Comparison of ENCODE assay signal across 18 mouse cellular contexts in the genomic region with DNA sequence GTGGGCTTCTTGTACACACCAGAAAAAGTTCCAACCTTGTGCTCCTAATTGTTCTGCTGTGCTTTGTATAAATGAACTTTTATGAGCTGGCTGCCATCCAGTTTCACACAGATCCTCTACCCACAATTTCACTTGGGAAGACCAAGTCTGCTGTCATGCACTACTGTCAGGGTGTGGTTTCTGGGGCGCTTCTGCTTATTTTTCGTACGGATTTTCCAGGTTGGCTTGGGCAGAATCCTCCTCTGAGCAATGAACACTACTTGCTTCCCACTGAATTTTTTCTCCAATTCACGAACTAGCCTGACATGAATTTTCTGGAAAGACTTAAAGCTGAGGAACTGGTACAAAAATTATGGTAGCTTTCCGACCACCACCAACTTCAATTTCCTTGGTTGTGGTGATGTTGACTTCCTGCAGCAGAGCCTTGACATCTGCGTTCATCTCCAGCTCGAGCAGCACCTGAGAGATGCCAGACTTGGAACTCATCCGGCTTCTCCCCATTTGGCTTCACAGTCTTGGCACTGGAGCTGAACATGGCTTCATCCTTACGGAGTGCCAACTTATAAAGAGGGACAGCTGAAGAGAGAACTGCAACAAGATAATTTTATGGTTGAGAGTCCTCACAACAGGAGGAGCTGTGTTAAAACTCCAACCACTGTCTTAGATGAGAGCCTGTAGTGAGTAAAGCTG. TPM values are rescaled to one million over a fixed set of nuclear protein-coding genes. Genes with fewer than 3 reads are reported as not detected.
"Had no signal": no experiment of that assay in that cellular context is flagged by ENCODE, and none has a peak within 500 bp of the region (broad histone marks: within the 10 kb centered on the region; RNA-seq: fewer than 3 reads in every experiment).

No protein-coding gene starts in this region.

RNA-seq across cellular contexts. Expression of a gene that starts 18.1 kb away (rescaled TPM):
- total RNA-seq: megakaryocyte progenitor cell, adult 5-6 weeks; midbrain, postnatal 0 days had no signal
- polyA plus RNA-seq: kidney, embryonic 14.5 days; kidney, postnatal 0 days; large intestine, adult 2 months; limb, embryonic 10.5 days; limb, embryonic 13.5 days; liver, embryonic 12.5 days; liver, embryonic 16.5 days; lung, adult 2 months; lung, embryonic 16.5 days; midbrain, embryonic 11.5 days; midbrain, postnatal 0 days; neural tube, embryonic 14.5 days; small intestine, adult 2 months; spleen, adult 2 months; stomach, embryonic 14.5 days; stomach, postnatal 0 days; thymus, adult 2 months had no signal
